Mouse (Mus musculus) forebrain, embryonic 14.5 days (tissue): ENCODE measurements around the gene Cdhr3. TPM values are rescaled to one million over a fixed set of nuclear protein-coding genes. Genes with fewer than 3 reads are reported as not detected.

Experiments used
- ATAC-seq: fragments of 200-750 bp; cut with Nextera tagmentation; 2 replicates; pipeline ENCODE4 v1.8.0; 2017; ENCODE audit warnings: mild to moderate bottlenecking, moderate library complexity
- DNase-seq: peaks from one replicate; pipeline ENCODE4 v3.0.0-alpha.2; 2015; ENCODE audit warnings: low spot score
- H3K27ac ChIP-seq: fragments of 300-500 bp; sonication (generic); 2 replicates; pipeline ENCODE4 v1.5.1; 2014; ENCODE audit warnings: low read depth, mild to moderate bottlenecking, control low read depth, low read length, moderate library complexity
- H3K27me3 ChIP-seq: fragments of 300-500 bp; sonication (generic); replicated peaks from 2 replicates; pipeline ENCODE4 v1.6.1; 2014; ENCODE audit warnings: low read length, control low read depth, mixed read lengths; ENCODE audit not compliant: control insufficient read depth, insufficient read depth
- H3K36me3 ChIP-seq: fragments of 300-500 bp; sonication (generic); 2 replicates; pipeline ENCODE4 v1.6.1; 2014; ENCODE audit warnings: low read length, control low read depth; ENCODE audit not compliant: control insufficient read depth, insufficient read depth
- H3K4me1 ChIP-seq: fragments of 300-500 bp; sonication (generic); 2 replicates; pipeline ENCODE4 v1.6.1; 2014; ENCODE audit warnings: antibody characterized with exemption, low read length, control low read depth; ENCODE audit not compliant: control insufficient read depth, insufficient read depth
- H3K4me2 ChIP-seq: fragments of 300-500 bp; sonication (generic); 2 replicates; pipeline ENCODE4 v1.6.1; 2014; ENCODE audit warnings: mild to moderate bottlenecking, control low read depth, low read length
- H3K4me3 ChIP-seq: fragments of 300-500 bp; sonication (generic); 2 replicates; pipeline ENCODE4 v1.5.1; 2014; ENCODE audit warnings: low read depth, low read length, control low read depth
- H3K9ac ChIP-seq: fragments of 300-500 bp; sonication (generic); 2 replicates; pipeline ENCODE4 v1.6.1; 2014; ENCODE audit warnings: mild to moderate bottlenecking, low read length, control low read depth, moderate library complexity
- H3K9me3 ChIP-seq: fragments of 300-500 bp; sonication (generic); replicated peaks from 2 replicates; pipeline ENCODE4 v1.6.1; 2016; ENCODE audit warnings: low read length, control low read depth, mixed read lengths; ENCODE audit not compliant: control insufficient read depth
- whole genome bisulfite sequencing: fragments of 180-500 bp; shearing (Covaris S2); extraction: QIAGEN DNeasy Blood & Tissue Kit; methylation state at CpG from one replicate; pipeline ENCODE4 v1.1.7; 2014; 5-methylcytosine and 5-hydroxymethylcytosine counted together
- microRNA-seq: library from miRNA; unstranded; fragments of <30 nt; microRNA quantifications from one replicate; pipeline ENCODE4, GENCODE M21; 2016
- polyA plus RNA-seq: library from polyadenylated mRNA; unstranded; fragments of >200 nt; fragmentation: Nextera tagmentation; extraction: Ambion mirVana; gene quantifications from 2 replicates; pipeline ENCODE4 v1.2.1, GENCODE M21; 2014

Cdhr3 gene
- polyA plus RNA-seq, 1 experiment from 2014 or later: 0.08 TPM

- DNase-seq (peak; percentile 17), ATAC-seq (no peak)
- H3K4me2 ChIP-seq: no peak overlapping the region
- 80% methylated on average over 4 of the region's 4 CpGs for WGBS
- H3K9me3 ChIP-seq: no peaks in the 10 kb centered on the region
- no peak overlapping the region for H3K9ac ChIP-seq
- H3K4me3 ChIP-seq: no peak overlapping the region
- no peaks in the 10 kb centered on the region for H3K27me3 ChIP-seq
- H3K36me3 ChIP-seq: no peaks in the 10 kb centered on the region
- H3K27ac ChIP-seq: no peak overlapping the region
- no peaks in the 10 kb centered on the region for H3K4me1 ChIP-seq
These were observed 97.4 kb downstream of the Cdhr3 start for GRCm38 (mm10) chr12:32995081-32995834.

- Histone ChIP-seq H3K9me3 (no peaks in the 10 kb centered on the region), H3K4me1 (no peaks in the 10 kb centered on the region), H3K27ac (no peak overlapping the region), H3K27me3 (no peaks in the 10 kb centered on the region), H3K36me3 (no peaks in the 10 kb centered on the region), H3K9ac (no peak overlapping the region), H3K4me3 (no peak overlapping the region), H3K4me2 (no peak overlapping the region)
- ATAC-seq (no peak), DNase-seq (no peak)
- 81% methylated on average over 5 of the region's 5 CpGs for WGBS
These were observed 98.6 kb downstream of the Cdhr3 start for GRCm38 (mm10) chr12:32994081-32994480.

GRCm38 (mm10) chr12:32989731-32990130 lies 102.9 kb downstream of the Cdhr3 start:
- no peak overlapping the region for H3K4me2 ChIP-seq
- 70% methylated on average over 12 of the region's 12 CpGs for WGBS

GRCm38 (mm10) chr12:32986284-32986683 lies 106.4 kb downstream of the Cdhr3 start:
- H3K4me3 ChIP-seq: no peak overlapping the region
- H3K9ac ChIP-seq: no peak overlapping the region
- ATAC-seq (no peak), DNase-seq (peak; percentile 61)
- H3K4me1 ChIP-seq: no peaks in the 10 kb centered on the region
- H3K27me3 ChIP-seq: no peaks in the 10 kb centered on the region
- no peaks in the 10 kb centered on the region for H3K9me3 ChIP-seq
- no peak overlapping the region for H3K27ac ChIP-seq
- no peaks in the 10 kb centered on the region for H3K36me3 ChIP-seq
- 64% methylated on average over 1 of the region's 1 CpGs for WGBS
- H3K4me2 ChIP-seq: no peak overlapping the region

More at GRCm38 (mm10) chr12:32989731-32990130, 102.9 kb downstream of the Cdhr3 start:
- peak; percentile 7 for DNase-seq
- Histone ChIP-seq H3K36me3 (no peaks in the 10 kb centered on the region), H3K27ac (no peak overlapping the region), H3K4me1 (no peaks in the 10 kb centered on the region), H3K27me3 (no peaks in the 10 kb centered on the region), H3K9ac (no peak overlapping the region), H3K4me3 (no peak overlapping the region), H3K9me3 (no peaks in the 10 kb centered on the region)
- ATAC-seq: no peak

Small RNAs within 50 kb of the gene (microRNA-seq; reads per million reads assigned to microRNA genes)
- not detected for gene Gm22904

Other genes starting within 250 kb of the Cdhr3 start
- 41.7 and 47.2 TPM in 2 replicates for gene Sypl, start 139.0 kb downstream of the Cdhr3 start, polyA plus RNA-seq
- 18.1 and 20.0 TPM in 2 replicates for gene Atxn7l1, start 54.8 kb upstream of the Cdhr3 start, polyA plus RNA-seq